Mouse (Mus musculus): Measurements from ENCODE around the gene Epha2. TPM values are rescaled to one million over a fixed set of nuclear protein-coding genes. Genes with fewer than 3 reads are reported as not detected.

Gene Epha2
- total and polyA plus RNA-seq, 2 experiments, result 7.7 to 12.0 TPM

DNA sequence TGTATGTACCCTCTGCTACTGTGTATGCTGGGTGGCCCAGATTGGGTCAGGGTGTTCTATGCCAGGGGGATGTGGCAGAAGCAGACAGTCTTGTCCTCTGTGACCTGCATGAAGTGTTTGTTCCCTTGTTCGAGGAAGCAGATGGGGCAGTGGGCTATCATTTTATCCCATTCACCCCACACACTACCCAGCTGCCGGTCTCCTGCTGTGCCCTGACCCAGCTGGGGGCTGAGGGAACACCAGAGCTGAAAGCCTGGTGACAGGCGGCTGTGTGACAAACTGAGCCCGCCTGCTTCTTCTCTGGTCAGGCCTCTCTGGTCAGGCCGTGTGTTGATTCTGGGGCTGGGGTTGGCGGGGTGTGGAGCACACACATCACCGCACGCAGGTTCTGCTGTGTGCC lies 5.0 kb downstream of the Epha2 start:
- H3K27me3 ChIP-seq (ENCODE audit: control insufficient read depth, insufficient read depth, low read length), result no peaks in the 10 kb centered on the region
- H3K4me3 ChIP-seq (ENCODE audit: insufficient read depth, low read depth, low read length), result no peak overlapping the region
- 83% methylated on average over 8 of the region's 8 CpGs for WGBS
- peaks cover 54% of the 10 kb centered on the region for H3K79me2 ChIP-seq (ENCODE audit: control insufficient read depth, insufficient read depth, low read length)
- DNase-seq (ENCODE audit: extremely low read depth, low read depth, low spot score), result no peak
- TF ChIP-seq CTCF (IDR thresholded peaks at IDR 0.05; ENCODE audit: low read depth, low read length), result no peak
- H3K36me3 ChIP-seq (ENCODE audit: control insufficient read depth, insufficient read depth, low read length), result peaks cover 6% of the 10 kb centered on the region; the same call in 1 of the 2 replicates
- no peak overlapping the region for H3K9ac ChIP-seq (ENCODE audit: low read depth, low read length)
- peaks cover 40% of the 10 kb centered on the region for H3K4me1 ChIP-seq (ENCODE audit: control insufficient read depth, insufficient read depth, low read length)
- no peak overlapping the region for H3K27ac ChIP-seq (replicated peaks; ENCODE audit: insufficient read depth, low read depth, low read length)

DNA sequence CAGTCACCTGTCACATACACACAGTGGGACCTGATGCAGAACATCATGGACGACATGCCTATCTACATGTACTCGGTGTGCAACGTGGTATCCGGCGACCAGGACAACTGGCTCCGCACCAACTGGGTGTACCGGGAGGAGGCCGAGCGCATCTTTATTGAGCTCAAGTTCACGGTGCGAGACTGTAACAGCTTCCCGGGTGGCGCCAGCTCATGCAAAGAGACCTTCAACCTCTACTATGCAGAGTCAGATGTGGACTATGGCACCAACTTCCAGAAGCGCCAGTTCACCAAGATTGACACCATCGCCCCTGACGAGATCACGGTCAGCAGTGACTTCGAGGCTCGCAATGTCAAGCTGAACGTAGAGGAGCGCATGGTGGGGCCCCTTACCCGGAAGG lies 7.3 kb downstream of the Epha2 start:
- peak overlapping the region; percentile 94 for H3K27ac ChIP-seq (replicated peaks; ENCODE audit: insufficient read depth, low read depth, low read length)
- H3K4me3 ChIP-seq (ENCODE audit: insufficient read depth, low read depth, low read length), result no peak overlapping the region
- H3K36me3 ChIP-seq (ENCODE audit: control insufficient read depth, insufficient read depth, low read length), result peaks cover 6% of the 10 kb centered on the region; the same call in 1 of the 2 replicates
- H3K4me1 ChIP-seq (ENCODE audit: control insufficient read depth, insufficient read depth, low read length), result peaks cover 59% of the 10 kb centered on the region
- no peak for TF ChIP-seq POLR2A (IDR thresholded peaks at IDR 0.05; ENCODE audit: extremely low read depth, insufficient read depth, low read length)
- no peak for TF ChIP-seq CTCF (IDR thresholded peaks at IDR 0.05; ENCODE audit: low read depth, low read length)
- peak; percentile 91 for DNase-seq (ENCODE audit: extremely low read depth, low read depth, low spot score)
- peaks cover 39% of the 10 kb centered on the region; the same call in 1 of the 2 replicates for H3K79me2 ChIP-seq (ENCODE audit: control insufficient read depth, insufficient read depth, low read length)
- peak overlapping the region; percentile 51 for H3K9ac ChIP-seq (ENCODE audit: low read depth, low read length)
- 34% methylated on average over 22 of the region's 22 CpGs for WGBS
- H3K27me3 ChIP-seq (ENCODE audit: control insufficient read depth, insufficient read depth, low read length), result no peaks in the 10 kb centered on the region

DNA sequence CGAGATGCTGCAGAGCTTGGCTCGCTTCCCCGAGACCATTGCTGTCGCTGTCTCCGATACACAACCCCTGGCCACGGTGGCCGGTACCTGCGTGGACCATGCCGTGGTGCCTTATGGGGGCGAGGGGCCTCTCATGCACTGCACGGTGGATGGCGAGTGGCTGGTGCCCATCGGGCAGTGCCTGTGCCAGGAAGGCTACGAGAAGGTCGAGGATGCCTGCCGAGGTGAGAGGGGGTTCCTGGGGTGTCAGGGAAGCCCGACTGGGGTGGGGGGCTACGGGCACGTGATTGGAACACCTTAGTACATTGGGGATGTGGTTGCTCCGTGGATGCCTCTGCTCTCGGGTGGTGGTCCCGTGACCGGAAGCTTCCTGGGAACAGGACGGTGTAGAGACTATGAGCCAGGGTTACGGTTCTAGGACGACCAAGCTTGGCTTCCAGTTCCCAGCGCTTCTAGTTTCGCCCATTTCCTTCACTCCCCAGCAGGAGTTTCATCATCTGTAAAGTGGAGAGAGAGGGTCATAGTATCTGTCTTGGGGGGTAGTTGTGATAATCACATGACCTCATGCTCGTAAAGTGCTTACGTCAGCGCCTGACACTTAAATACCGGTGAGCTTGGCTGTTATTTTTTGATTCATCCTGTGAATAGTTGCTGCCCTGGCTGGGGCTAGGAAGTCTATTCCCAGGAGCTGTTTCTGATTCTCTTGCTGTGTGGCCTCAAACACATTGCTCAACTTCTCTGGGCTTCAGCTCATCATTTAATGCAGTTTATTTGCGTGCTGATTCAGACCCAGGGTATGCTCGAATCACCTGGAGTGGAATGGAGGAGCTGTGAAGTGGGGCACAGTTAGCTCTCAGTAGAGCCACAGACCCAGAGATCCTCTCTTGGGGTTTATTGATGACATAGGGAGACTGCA lies 8.1 kb downstream of the Epha2 start:
- TF ChIP-seq POLR2A (IDR thresholded peaks at IDR 0.05; ENCODE audit: extremely low read depth, insufficient read depth, low read length) (no peak), CTCF (IDR thresholded peaks at IDR 0.05; ENCODE audit: low read depth, low read length) (no peak)
- H3K4me3 ChIP-seq (ENCODE audit: insufficient read depth, low read depth, low read length), result no peak overlapping the region
- H3K9ac ChIP-seq (ENCODE audit: low read depth, low read length), result peak overlapping the region; percentile 51
- 79% methylated on average over 34 of the region's 34 CpGs for WGBS
- peaks cover 6% of the 10 kb centered on the region; the same call in 1 of the 2 replicates for H3K36me3 ChIP-seq (ENCODE audit: control insufficient read depth, insufficient read depth, low read length)
- peaks cover 40% of the 10 kb centered on the region; the same call in 1 of the 2 replicates for H3K79me2 ChIP-seq (ENCODE audit: control insufficient read depth, insufficient read depth, low read length)
- DNase-seq (ENCODE audit: extremely low read depth, low read depth, low spot score), result no peak
- H3K27ac ChIP-seq (replicated peaks; ENCODE audit: insufficient read depth, low read depth, low read length), result peak overlapping the region; percentile 94
- H3K27me3 ChIP-seq (ENCODE audit: control insufficient read depth, insufficient read depth, low read length), result no peaks in the 10 kb centered on the region
- peaks cover 61% of the 10 kb centered on the region for H3K4me1 ChIP-seq (ENCODE audit: control insufficient read depth, insufficient read depth, low read length)

DNA sequence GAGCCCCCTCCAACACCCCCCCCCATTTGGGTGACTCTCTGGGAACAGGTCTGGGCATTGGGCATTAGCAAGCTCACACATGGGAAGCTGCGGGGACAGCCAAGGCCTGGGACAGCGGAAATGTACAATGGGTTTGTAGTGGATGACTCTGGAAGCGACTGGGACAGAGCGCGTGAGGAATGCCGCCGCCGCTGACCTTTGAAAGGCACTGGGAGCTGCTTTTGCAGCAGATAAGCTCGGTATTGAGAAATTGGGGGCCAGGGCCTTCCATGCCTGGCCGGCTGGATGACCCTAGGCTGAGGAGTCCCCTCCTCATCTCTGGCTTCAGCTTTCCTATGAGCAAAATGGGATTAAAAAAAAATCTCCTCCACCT lies 8.7 kb downstream of the Epha2 start:
- TF ChIP-seq CTCF (IDR thresholded peaks at IDR 0.05; ENCODE audit: low read depth, low read length) (no peak), POLR2A (IDR thresholded peaks at IDR 0.05; ENCODE audit: extremely low read depth, insufficient read depth, low read length) (no peak)
- Histone ChIP-seq H3K36me3 (ENCODE audit: control insufficient read depth, insufficient read depth, low read length) (peaks cover 6% of the 10 kb centered on the region; the same call in 1 of the 2 replicates), H3K4me3 (ENCODE audit: insufficient read depth, low read depth, low read length) (no peak overlapping the region), H3K27ac (replicated peaks; ENCODE audit: insufficient read depth, low read depth, low read length) (peak overlapping the region; percentile 94), H3K9ac (ENCODE audit: low read depth, low read length) (peak overlapping the region; percentile 51), H3K79me2 (ENCODE audit: control insufficient read depth, insufficient read depth, low read length) (peaks cover 44% of the 10 kb centered on the region; the same call in 1 of the 2 replicates), H3K4me1 (ENCODE audit: control insufficient read depth, insufficient read depth, low read length) (peaks cover 58% of the 10 kb centered on the region), H3K27me3 (ENCODE audit: control insufficient read depth, insufficient read depth, low read length) (no peaks in the 10 kb centered on the region)
- peak; percentile 81 for DNase-seq (ENCODE audit: extremely low read depth, low read depth, low spot score)
- 13% methylated on average over 10 of the region's 10 CpGs for WGBS

DNA sequence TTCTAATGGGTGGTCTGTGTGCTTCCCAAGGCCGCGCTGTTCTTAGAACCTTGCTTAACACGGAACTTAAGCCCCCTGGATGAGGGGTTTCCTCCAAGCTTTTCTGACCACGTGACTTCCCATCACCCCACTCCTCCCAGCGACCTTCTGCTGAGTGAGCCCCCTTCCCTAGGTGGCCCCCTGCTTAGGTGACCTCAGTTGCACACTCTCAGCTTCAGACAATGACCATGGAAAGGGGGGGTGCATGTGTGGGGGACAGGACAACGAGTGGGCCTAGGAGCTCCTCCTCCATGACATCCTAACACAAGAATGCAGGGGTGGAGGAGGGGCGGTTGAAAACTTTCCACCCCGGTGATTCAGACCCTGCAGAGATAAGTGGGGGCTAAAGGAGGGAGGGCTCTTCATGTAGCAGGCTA lies 9.2 kb downstream of the Epha2 start:
- no peak for DNase-seq (ENCODE audit: extremely low read depth, low read depth, low spot score)
- no peak for TF ChIP-seq CTCF (IDR thresholded peaks at IDR 0.05; ENCODE audit: low read depth, low read length)
- TF ChIP-seq POLR2A (IDR thresholded peaks at IDR 0.05; ENCODE audit: extremely low read depth, insufficient read depth, low read length), result no peak
- H3K27ac ChIP-seq (replicated peaks; ENCODE audit: insufficient read depth, low read depth, low read length), result peak overlapping the region; percentile 94
- peaks cover 6% of the 10 kb centered on the region; the same call in 1 of the 2 replicates for H3K36me3 ChIP-seq (ENCODE audit: control insufficient read depth, insufficient read depth, low read length)
- 32% methylated on average over 8 of the region's 8 CpGs for WGBS
- peaks cover 56% of the 10 kb centered on the region for H3K4me1 ChIP-seq (ENCODE audit: control insufficient read depth, insufficient read depth, low read length)
- H3K9ac ChIP-seq (ENCODE audit: low read depth, low read length), result peak overlapping the region; percentile 6; the same call in 1 of the 2 replicates
- no peak overlapping the region for H3K4me3 ChIP-seq (ENCODE audit: insufficient read depth, low read depth, low read length)
- H3K27me3 ChIP-seq (ENCODE audit: control insufficient read depth, insufficient read depth, low read length), result no peaks in the 10 kb centered on the region
- H3K79me2 ChIP-seq (ENCODE audit: control insufficient read depth, insufficient read depth, low read length), result peaks cover 44% of the 10 kb centered on the region; the same call in 1 of the 2 replicates
